Mouse (Mus musculus) liver, embryonic 14.5 days (tissue): ENCODE data around the gene Cit.

ENCODE experiments used
- CTCF ChIP-seq: IDR thresholded peaks from 2 replicates; pipeline ENCODE4 v1.5.1; 2016; ENCODE audit warnings: antibody characterized with exemption, low read depth, control low read depth
- EP300 ChIP-seq: IDR thresholded peaks from 2 replicates; pipeline ENCODE4 v1.6.1; 2016; ENCODE audit warnings: antibody characterized with exemption, low read depth

- no peak for TF ChIP-seq CTCF
- TF ChIP-seq EP300 = no peak
Measured at GRCm38 (mm10) chr5:115872106-115872505, 27.0 kb downstream of the Cit start.
